Mouse (Mus musculus): ENCODE measurements around the gene App.

Gene App

GRCm38 (mm10) chr16:85150902-85151301, 22.7 kb downstream of the App start:
- DNase-seq (ENCODE audit: low spot score in 2 of 2): no peak

GRCm38 (mm10) chr16:85149509-85149871, 24.1 kb downstream of the App start:
- DNase-seq (ENCODE audit: low spot score in 2 of 2): no peak

- DNase-seq (ENCODE audit: low spot score in 2 of 2): no peak
Observed at GRCm38 (mm10) chr16:85148615-85149508, 24.7 kb downstream of the App start.

GRCm38 (mm10) chr16:85147440-85147839, 26.1 kb downstream of the App start:
- no peak for DNase-seq (ENCODE audit: low spot score in 2 of 2)

GRCm38 (mm10) chr16:85145771-85146178, 27.8 kb downstream of the App start:
- DNase-seq (ENCODE audit: low spot score in 2 of 2): no peak

GRCm38 (mm10) chr16:85145369-85145768, 28.2 kb downstream of the App start:
- no peak for DNase-seq (ENCODE audit: low spot score in 2 of 2)

GRCm38 (mm10) chr16:85144401-85144800, 29.2 kb downstream of the App start:
- no peak for DNase-seq (ENCODE audit: low spot score in 2 of 2)

GRCm38 (mm10) chr16:85143863-85144262, 29.7 kb downstream of the App start:
- no peak for DNase-seq (ENCODE audit: low spot score in 2 of 2)

GRCm38 (mm10) chr16:85143188-85143587, 30.4 kb downstream of the App start:
- DNase-seq (ENCODE audit: low spot score in 2 of 2): no peak

- DNase-seq (ENCODE audit: low spot score in 2 of 2): no peak
Observed at GRCm38 (mm10) chr16:85141404-85141803, 32.2 kb downstream of the App start.

GRCm38 (mm10) chr16:85139178-85139604, 34.4 kb downstream of the App start:
- no peak for DNase-seq (ENCODE audit: low spot score in 2 of 2)

GRCm38 (mm10) chr16:85137348-85137747, 36.2 kb downstream of the App start:
- peak; percentile 74 to 85 for DNase-seq (ENCODE audit: low spot score in 2 of 2)

GRCm38 (mm10) chr16:85136046-85136445, 37.5 kb downstream of the App start:
- DNase-seq (ENCODE audit: low spot score in 2 of 2): no peak

GRCm38 (mm10) chr16:85133468-85133881, 40.1 kb downstream of the App start:
- DNase-seq (ENCODE audit: low spot score in 2 of 2): no peak

- DNase-seq (ENCODE audit: low spot score in 2 of 2): no peak
Observed at GRCm38 (mm10) chr16:85133057-85133456, 40.5 kb downstream of the App start.

GRCm38 (mm10) chr16:85132182-85132581, 41.4 kb downstream of the App start:
- DNase-seq (ENCODE audit: low spot score in 2 of 2): no peak

- no peak for DNase-seq (ENCODE audit: low spot score in 2 of 2)
Observed at GRCm38 (mm10) chr16:85130861-85131556, 42.6 kb downstream of the App start.

GRCm38 (mm10) chr16:85128693-85129657, 44.6 kb downstream of the App start:
- no peak for DNase-seq (ENCODE audit: low spot score in 2 of 2)

- peak; percentile 45 to 58 for DNase-seq (ENCODE audit: low spot score in 2 of 2)
Observed at GRCm38 (mm10) chr16:85128347-85128664, 45.3 kb downstream of the App start.

GRCm38 (mm10) chr16:85127661-85128346, 45.8 kb downstream of the App start:
- no peak for DNase-seq (ENCODE audit: low spot score in 2 of 2)

- no peak for DNase-seq (ENCODE audit: low spot score in 2 of 2)
Observed at GRCm38 (mm10) chr16:85124649-85125048, 48.9 kb downstream of the App start.

Measured in right cerebral cortex, postnatal 10 days (tissue).